Mouse (Mus musculus) hindbrain, embryonic 16.5 days (tissue): ENCODE measurements at regions not wholly inside any gene's neighbourhood (a gene's known extent, or its start where the extent isn't known, plus 50 kb on each side); places are given as distances from the start of the nearest gene placed in this dataset.
A peak's percentile ranks its signal among the peaks of the same experiment; 100 is the strongest.

Source experiments
- ATAC-seq: fragments of 200-750 bp; cut with Nextera tagmentation; 2 replicates; pipeline ENCODE4 v1.8.0; 2017; ENCODE audit warnings: moderate TSS enrichment, moderate library complexity
- H3K27ac ChIP-seq: fragments of 300-500 bp; sonication (generic); 2 replicates; pipeline ENCODE4 v1.5.1; 2014; ENCODE audit warnings: low read depth, mild to moderate bottlenecking, control low read depth, low read length, moderate library complexity
- H3K27me3 ChIP-seq: fragments of 300-500 bp; sonication (generic); replicated peaks from 2 replicates; pipeline ENCODE4 v1.6.1; 2014; ENCODE audit warnings: low read length; ENCODE audit not compliant: control insufficient read depth, insufficient read depth
- H3K36me3 ChIP-seq: fragments of 300-500 bp; sonication (generic); 2 replicates; pipeline ENCODE4 v1.6.1; 2014; ENCODE audit warnings: mild to moderate bottlenecking, low read length, moderate library complexity, mixed read lengths; ENCODE audit not compliant: control insufficient read depth, insufficient read depth
- H3K4me1 ChIP-seq: fragments of 300-500 bp; sonication (generic); 2 replicates; pipeline ENCODE4 v1.6.1; 2014; ENCODE audit warnings: low read depth, low read length; ENCODE audit not compliant: control insufficient read depth, insufficient read depth
- H3K4me2 ChIP-seq: fragments of 300-500 bp; sonication (generic); 2 replicates; pipeline ENCODE4 v1.6.1; 2014; ENCODE audit warnings: mild to moderate bottlenecking, low read length, control low read depth, moderate library complexity
- H3K4me3 ChIP-seq: fragments of 300-500 bp; sonication (generic); 2 replicates; pipeline ENCODE4 v1.5.1; 2014; ENCODE audit warnings: mild to moderate bottlenecking, low read length, control low read depth, moderate library complexity
- H3K9ac ChIP-seq: fragments of 300-500 bp; sonication (generic); 2 replicates; pipeline ENCODE4 v1.6.1; 2014; ENCODE audit warnings: low read depth, mild to moderate bottlenecking, control low read depth, low read length, moderate library complexity
- H3K9me3 ChIP-seq: fragments of 300-500 bp; sonication (generic); 2 replicates; pipeline ENCODE4 v1.6.1; 2014; ENCODE audit warnings: mild to moderate bottlenecking, low read length, moderate library complexity; ENCODE audit not compliant: control insufficient read depth
- WGBS: fragments of 180-500 bp; shearing (Covaris S2); extraction: QIAGEN DNeasy Blood & Tissue Kit; methylation state at CpG from one replicate; pipeline ENCODE4 v1.1.7; 2014; 5-methylcytosine and 5-hydroxymethylcytosine counted together

GRCm38 (mm10) chr7:51216233-51216605 lies 294.6 kb upstream of the Ano5 start:
- no peak overlapping the region for H3K27ac ChIP-seq
- WGBS, result 65% methylated on average over 3 of the region's 3 CpGs
- no peaks in the 10 kb centered on the region for H3K9me3 ChIP-seq
- no peak overlapping the region for H3K9ac ChIP-seq
- no peaks in the 10 kb centered on the region for H3K4me1 ChIP-seq
- no peak for ATAC-seq
- no peak overlapping the region for H3K4me2 ChIP-seq
- no peaks in the 10 kb centered on the region for H3K27me3 ChIP-seq
- H3K4me3 ChIP-seq, result no peak overlapping the region
- H3K36me3 ChIP-seq, result no peaks in the 10 kb centered on the region

DNA sequence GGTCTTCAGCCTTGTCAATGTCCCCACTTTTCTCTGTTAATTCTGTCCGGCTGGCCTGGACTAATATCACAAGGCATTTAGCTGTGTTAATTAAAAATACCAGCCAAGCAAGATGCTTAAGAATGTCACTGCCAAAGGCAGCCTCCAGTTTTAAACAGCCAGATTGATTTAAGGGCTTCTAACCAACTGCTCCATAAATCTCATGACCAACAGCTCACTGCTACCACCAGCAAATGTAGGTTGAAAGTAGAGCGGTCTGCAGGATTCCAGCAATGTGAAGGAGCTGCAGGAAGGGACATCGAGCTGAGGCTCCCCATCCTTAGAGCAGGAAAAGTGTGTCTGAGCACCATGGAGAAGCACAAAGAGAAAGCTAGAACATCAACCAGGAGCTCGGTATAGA lies 289.5 kb upstream of the Ano5 start:
- Histone ChIP-seq H3K9ac (no peak overlapping the region), H3K4me1 (no peaks in the 10 kb centered on the region), H3K4me3 (no peak overlapping the region), H3K4me2 (no peak overlapping the region), H3K9me3 (no peaks in the 10 kb centered on the region), H3K27ac (no peak overlapping the region), H3K27me3 (no peaks in the 10 kb centered on the region), H3K36me3 (no peaks in the 10 kb centered on the region)
- ATAC-seq, result peak; percentile 30; the same call in 1 of the 2 replicates
- 83% methylated on average over 4 of the region's 4 CpGs for WGBS

DNA sequence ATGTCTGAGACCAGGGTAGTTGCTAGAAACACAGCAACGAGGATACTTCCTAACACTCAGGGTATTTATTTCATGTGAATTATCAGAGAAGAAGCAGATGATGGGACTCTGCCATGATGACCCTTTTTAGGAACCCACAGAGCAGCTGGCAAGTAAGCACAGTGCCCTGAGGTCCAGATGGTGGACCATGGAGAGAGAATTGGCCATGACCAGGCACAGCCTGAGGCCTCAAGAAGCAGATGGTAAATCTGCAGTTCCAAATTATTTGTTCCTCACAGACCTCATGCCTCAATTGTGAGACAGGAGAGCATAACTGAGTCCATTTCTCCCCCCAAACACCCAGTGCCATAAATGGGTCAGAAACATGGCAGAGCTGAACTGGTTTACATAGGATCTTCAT lies 289.0 kb upstream of the Ano5 start:
- no peak overlapping the region for H3K27ac ChIP-seq
- 76% methylated on average over 1 of the region's 1 CpGs for WGBS

DNA sequence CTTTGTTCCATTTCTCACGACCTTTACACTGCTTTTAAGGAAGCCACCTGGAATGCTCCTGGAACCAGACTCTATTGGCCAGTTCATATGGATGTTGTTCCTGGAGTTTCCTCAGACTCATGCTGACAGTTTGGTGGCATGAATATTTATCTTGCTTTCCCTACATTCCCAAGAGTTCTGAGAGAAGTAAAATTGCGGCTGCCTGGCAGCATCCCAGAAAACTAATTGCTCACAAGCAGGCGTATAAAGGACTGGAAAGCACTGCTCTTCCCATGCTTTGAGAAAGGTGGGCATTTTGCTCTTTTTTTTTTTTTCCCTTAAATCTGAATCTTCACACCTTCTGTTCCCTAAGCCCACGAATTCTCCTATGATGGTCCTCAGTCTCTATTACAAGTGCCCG lies 283.7 kb upstream of the Ano5 start:
- WGBS, result 61% methylated on average over 5 of the region's 5 CpGs
- H3K9ac ChIP-seq, result no peak overlapping the region
- H3K4me3 ChIP-seq, result no peak overlapping the region
- no peaks in the 10 kb centered on the region for H3K27me3 ChIP-seq
- H3K27ac ChIP-seq, result no peak overlapping the region
- no peaks in the 10 kb centered on the region for H3K9me3 ChIP-seq
- no peak for ATAC-seq
- peaks cover 5% of the 10 kb centered on the region; the same call in 1 of the 2 replicates for H3K4me1 ChIP-seq
- no peak overlapping the region for H3K4me2 ChIP-seq
- H3K36me3 ChIP-seq, result no peaks in the 10 kb centered on the region

More for the DNA sequence above, 289.0 kb upstream of the Ano5 start:
- Histone ChIP-seq H3K4me1 (peaks cover under 1% of the 10 kb centered on the region; the same call in 1 of the 2 replicates), H3K9ac (no peak overlapping the region), H3K9me3 (no peaks in the 10 kb centered on the region), H3K4me2 (no peak overlapping the region), H3K36me3 (no peaks in the 10 kb centered on the region), H3K4me3 (no peak overlapping the region), H3K27me3 (no peaks in the 10 kb centered on the region)
- peak; percentile 74 for ATAC-seq

GRCm38 (mm10) chr7:51234616-51235015 lies 276.2 kb upstream of the Ano5 start:
- no peak overlapping the region for H3K4me3 ChIP-seq
- no peaks in the 10 kb centered on the region for H3K36me3 ChIP-seq
- H3K9ac ChIP-seq, result no peak overlapping the region
- H3K4me2 ChIP-seq, result no peak overlapping the region
- ATAC-seq, result no peak
- no peak overlapping the region for H3K27ac ChIP-seq
- no peaks in the 10 kb centered on the region for H3K9me3 ChIP-seq
- WGBS, result 64% methylated on average over 4 of the region's 4 CpGs
- no peaks in the 10 kb centered on the region for H3K4me1 ChIP-seq
- no peaks in the 10 kb centered on the region for H3K27me3 ChIP-seq

- H3K27me3 ChIP-seq, result no peaks in the 10 kb centered on the region
- WGBS, result 69% methylated on average over 2 of the region's 2 CpGs
- no peak for ATAC-seq
Observed at GRCm38 (mm10) chr7:51247695-51248094, 263.1 kb upstream of the Ano5 start.

DNA sequence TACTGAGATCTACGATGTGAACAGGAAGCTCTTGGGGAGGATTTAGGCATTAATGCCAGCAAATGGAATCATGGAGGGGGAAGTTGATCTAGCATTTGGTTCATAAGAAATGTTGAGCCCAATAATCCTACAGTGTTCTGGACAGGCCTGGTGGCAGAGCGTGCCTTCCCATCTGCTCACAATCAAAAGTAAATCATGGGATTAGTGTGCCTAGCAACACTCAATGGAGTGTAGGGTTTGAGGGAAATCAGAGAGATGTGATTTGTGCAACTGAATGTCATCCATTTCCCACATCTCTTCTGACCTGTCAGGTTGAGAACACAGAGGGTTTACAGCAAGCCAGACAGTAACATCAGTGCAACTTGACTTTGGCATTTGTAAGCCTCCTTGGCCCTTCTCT lies 256.4 kb upstream of the Ano5 start:
- Histone ChIP-seq H3K27ac (no peak overlapping the region), H3K9ac (no peak overlapping the region), H3K36me3 (no peaks in the 10 kb centered on the region), H3K4me2 (no peak overlapping the region), H3K4me3 (no peak overlapping the region), H3K4me1 (no peaks in the 10 kb centered on the region), H3K27me3 (no peaks in the 10 kb centered on the region), H3K9me3 (no peaks in the 10 kb centered on the region)
- ATAC-seq, result peak; percentile 48; the same call in 1 of the 2 replicates
- 70% methylated on average over 2 of the region's 2 CpGs for WGBS

More at GRCm38 (mm10) chr7:51247695-51248094, 263.1 kb upstream of the Ano5 start:
- Histone ChIP-seq H3K4me1 (no peaks in the 10 kb centered on the region), H3K4me3 (no peak overlapping the region), H3K27ac (no peak overlapping the region), H3K4me2 (no peak overlapping the region), H3K9me3 (no peaks in the 10 kb centered on the region), H3K36me3 (no peaks in the 10 kb centered on the region), H3K9ac (no peak overlapping the region)

- Histone ChIP-seq H3K9me3 (no peaks in the 10 kb centered on the region), H3K9ac (no peak overlapping the region), H3K36me3 (no peaks in the 10 kb centered on the region), H3K27ac (no peak overlapping the region), H3K4me2 (no peak overlapping the region), H3K27me3 (no peaks in the 10 kb centered on the region), H3K4me1 (no peaks in the 10 kb centered on the region), H3K4me3 (no peak overlapping the region)
- no peak for ATAC-seq
- WGBS, result 48% methylated on average over 2 of the region's 2 CpGs
Observed at GRCm38 (mm10) chr7:51259160-51259831, 251.5 kb upstream of the Ano5 start.

DNA sequence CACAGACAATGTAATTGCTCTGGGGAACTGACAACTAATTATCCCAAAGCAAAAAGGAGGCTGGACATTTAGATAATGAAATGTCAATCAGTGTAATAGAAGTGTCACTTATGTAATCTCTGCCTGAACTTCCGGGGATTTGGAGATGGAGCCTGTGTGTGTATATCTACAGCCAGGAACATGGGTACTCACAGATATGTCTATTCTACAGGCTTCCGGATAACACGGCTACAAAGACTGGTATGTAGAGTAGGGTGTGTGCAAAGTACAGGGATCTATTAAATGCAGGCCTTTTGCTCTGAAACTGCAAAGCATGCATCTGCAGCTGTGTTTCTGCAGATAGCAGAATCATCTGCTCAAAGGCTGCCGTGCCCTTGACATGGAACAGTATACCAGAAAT lies 246.7 kb upstream of the Ano5 start:
- H3K27ac ChIP-seq, result no peak overlapping the region
- H3K9me3 ChIP-seq, result no peaks in the 10 kb centered on the region
- no peaks in the 10 kb centered on the region for H3K4me1 ChIP-seq
- H3K9ac ChIP-seq, result no peak overlapping the region
- no peak for ATAC-seq
- no peaks in the 10 kb centered on the region for H3K27me3 ChIP-seq
- no peak overlapping the region for H3K4me3 ChIP-seq
- no peaks in the 10 kb centered on the region for H3K36me3 ChIP-seq
- WGBS, result 55% methylated on average over 4 of the region's 4 CpGs
- H3K4me2 ChIP-seq, result no peak overlapping the region
